Mouse (Mus musculus) C2C12 (cell line): ENCODE measurements around the gene Capza1. TPM values are rescaled to one million over a fixed set of nuclear protein-coding genes. Genes with fewer than 3 reads are reported as not detected.
"Not testable (repeated sequence)": the region's sequence is repeated elsewhere in the genome, so short reads cannot be mapped to it uniquely, and the experiment has no call there.

Experiments used
- H3K27me3 ChIP-seq: one replicate; pipeline ENCODE4 v1.6.1; 2011; ENCODE audit not compliant: control insufficient read depth, insufficient read depth, insufficient read length
- H3K36me3 ChIP-seq: one replicate; pipeline ENCODE4 v1.6.1; 2011; ENCODE audit not compliant: control insufficient read depth, insufficient read depth
- H3K4me3 ChIP-seq: one replicate; pipeline ENCODE4 v1.5.1; 2011; ENCODE audit warnings: mild to moderate bottlenecking, control low read depth; ENCODE audit not compliant: poor library complexity, insufficient read depth, severe bottlenecking
- H3K79me2 ChIP-seq: one replicate; pipeline ENCODE4 v1.6.1; 2011; ENCODE audit not compliant: control insufficient read depth, insufficient read depth
- H3K79me3 ChIP-seq: one replicate; pipeline ENCODE4 v1.6.1; 2011; ENCODE audit warnings: low read depth, control low read depth
- H3ac ChIP-seq: one replicate; pipeline ENCODE3; 2011; ENCODE audit warnings: low read depth; ENCODE audit not compliant: control insufficient read depth, insufficient read length
- CEBPB ChIP-seq: IDR thresholded peaks from one replicate; pipeline ENCODE4 v1.6.1; 2011; ENCODE audit warnings: low read depth, mild to moderate bottlenecking, control low read depth, moderate library complexity
- CTCF ChIP-seq: IDR thresholded peaks from one replicate; pipeline ENCODE4 v1.5.1; 2011; ENCODE audit not compliant: control insufficient read depth, insufficient read depth, insufficient read length
- FOSL1 ChIP-seq: IDR thresholded peaks from one replicate; pipeline ENCODE4 v1.8.0; 2011; ENCODE audit warnings: mild to moderate bottlenecking, low read length; ENCODE audit not compliant: poor library complexity, insufficient read depth, severe bottlenecking
- MAX ChIP-seq: IDR thresholded peaks from one replicate; pipeline ENCODE4 v1.6.1; 2011; ENCODE audit warnings: mild to moderate bottlenecking, control low read depth
- MYOD1 ChIP-seq: IDR thresholded peaks from one replicate; pipeline ENCODE4 v1.6.1; 2011; ENCODE audit warnings: low read depth; ENCODE audit not compliant: control insufficient read depth, insufficient read length
- MYOG ChIP-seq: IDR thresholded peaks from one replicate; pipeline ENCODE4 v1.6.1; 2011; ENCODE audit not compliant: control insufficient read depth, insufficient read length; ENCODE audit errors: extremely low read depth
- USF1 ChIP-seq: IDR thresholded peaks from one replicate; pipeline ENCODE4 v1.6.1; 2011; ENCODE audit warnings: low read depth, mild to moderate bottlenecking, control low read depth, moderate library complexity
- polyA plus RNA-seq: library from polyadenylated mRNA; unstranded; fragments of >200 nt; fragmentation: generic; extraction: Trizol; gene quantifications from one replicate; pipeline ENCODE4 v1.2.1, GENCODE M21; 2012; ENCODE audit warnings: missing spikeins

Capza1 gene
- polyA plus RNA-seq, 1 experiment = 27.9 TPM

- Histone ChIP-seq H3K79me2 (no peaks in the 10 kb centered on the region), H3K36me3 (peaks cover 7% of the 10 kb centered on the region), H3ac (no peak overlapping the region), H3K79me3 (no peaks in the 10 kb centered on the region), H3K4me3 (peak overlapping the region; percentile 71), H3K27me3 (no peaks in the 10 kb centered on the region)
- TF ChIP-seq USF1 (no peak), MYOD1 (no peak), FOSL1 (no peak), MAX (no peak), MYOG (no peak), CTCF (no peak), CEBPB (no peak)
Measured at GRCm38 (mm10) chr3:104818749-104819134, 45.6 kb downstream of the Capza1 start.

DNA sequence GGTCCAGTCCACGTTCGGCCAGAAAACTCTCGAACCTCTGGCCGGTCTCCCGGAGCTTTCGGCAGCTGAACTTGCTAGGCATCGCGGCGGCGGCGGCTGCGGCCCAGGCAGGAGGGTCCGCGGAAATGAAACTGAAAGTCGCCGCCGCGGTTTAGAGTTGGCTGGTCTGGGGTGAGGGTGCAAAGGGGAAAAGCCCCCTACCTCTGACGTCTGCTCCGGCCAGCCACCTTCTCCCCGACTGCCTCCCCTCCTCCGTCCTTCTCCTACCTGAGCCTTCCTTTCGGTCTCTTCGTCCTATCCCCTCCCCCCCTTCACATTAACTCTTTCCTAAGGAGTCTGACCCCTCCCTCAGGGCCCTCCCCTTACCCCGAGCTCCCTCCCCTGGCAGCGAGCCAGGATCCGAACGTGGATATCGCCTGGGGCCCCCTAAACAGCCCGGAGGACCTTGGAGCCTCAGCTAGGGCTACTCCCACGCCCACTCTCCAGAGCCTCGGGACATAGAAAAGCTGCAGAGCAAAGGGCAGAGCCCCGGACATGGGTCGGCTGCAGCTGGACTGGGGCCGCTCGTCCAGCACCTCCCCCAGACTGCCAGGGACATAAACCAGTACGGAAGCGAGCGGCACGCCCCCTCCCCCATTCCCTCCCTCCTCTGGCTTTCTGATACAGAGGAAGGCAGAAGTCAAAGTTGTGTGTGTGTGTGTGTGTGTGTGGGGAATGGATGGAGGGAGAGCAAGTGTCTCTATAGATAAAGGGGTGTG lies 46.1 kb downstream of the Capza1 start, which contains the start of gene Mov10:
Gene Mov10, minus strand, starts transcription at position 573 of the 758 bp plus-strand sequence.
- H3K36me3 ChIP-seq = peaks cover 7% of the 10 kb centered on the region
- no peaks in the 10 kb centered on the region for H3K79me2 ChIP-seq
- H3ac ChIP-seq = peak within 1 kb of the TSS; percentile 93
- H3K27me3 ChIP-seq = no peaks in the 10 kb centered on the region
- H3K4me3 ChIP-seq = peak within 1 kb of the TSS; percentile 71
- H3K79me3 ChIP-seq = no peaks in the 10 kb centered on the region
- no peak for TF ChIP-seq CTCF

GRCm38 (mm10) chr3:104817481-104817990 lies 46.8 kb downstream of the Capza1 start:
- peak overlapping the region; percentile 93 for H3ac ChIP-seq
- peak overlapping the region; percentile 71 for H3K4me3 ChIP-seq
- TF ChIP-seq CEBPB (no peak), FOSL1 (no peak), USF1 (no peak), CTCF (no peak), MYOD1 (no peak), MAX (no peak), MYOG (no peak)
- H3K79me3 ChIP-seq = no peaks in the 10 kb centered on the region
- H3K27me3 ChIP-seq = no peaks in the 10 kb centered on the region
- H3K36me3 ChIP-seq = peaks cover 7% of the 10 kb centered on the region
- no peaks in the 10 kb centered on the region for H3K79me2 ChIP-seq

GRCm38 (mm10) chr3:104816130-104816529 lies 48.2 kb downstream of the Capza1 start:
- no peaks in the 10 kb centered on the region for H3K79me2 ChIP-seq
- H3K27me3 ChIP-seq = no peaks in the 10 kb centered on the region
- no peak overlapping the region for H3K4me3 ChIP-seq
- H3K36me3 ChIP-seq = peaks cover 2% of the 10 kb centered on the region
- no peaks in the 10 kb centered on the region for H3K79me3 ChIP-seq
- H3ac ChIP-seq = no peak overlapping the region
- TF ChIP-seq MAX (no peak), CTCF (no peak), USF1 (no peak), MYOG (no peak)

DNA sequence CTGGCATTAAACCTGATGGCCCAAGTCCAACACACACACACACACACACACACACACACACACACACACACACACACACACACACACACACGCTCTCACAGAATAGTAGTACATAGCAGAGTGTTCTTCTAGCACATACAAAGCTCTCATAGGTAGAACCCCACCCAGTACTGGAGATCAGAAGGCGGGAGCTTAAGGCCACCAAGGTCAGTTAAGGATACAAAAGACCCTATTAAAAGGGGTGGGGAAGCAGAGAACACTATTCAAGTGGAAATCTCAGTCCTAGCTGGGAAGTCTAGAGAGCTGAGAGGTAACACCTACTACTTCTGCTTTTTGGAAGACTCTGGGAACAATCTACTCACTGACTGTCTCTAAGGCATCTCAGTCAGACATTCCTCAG lies 49.0 kb downstream of the Capza1 start:
- Histone ChIP-seq H3K79me3 (no peaks in the 10 kb centered on the region), H3K79me2 (no peaks in the 10 kb centered on the region), H3K27me3 (no peaks in the 10 kb centered on the region), H3K36me3 (no peaks in the 10 kb centered on the region), H3ac (no peak overlapping the region), H3K4me3 (no peak overlapping the region)
- TF ChIP-seq USF1 = no peak
- TF ChIP-seq MYOG = no peak
- TF ChIP-seq MAX = no peak
- TF ChIP-seq MYOD1 = no peak
- TF ChIP-seq FOSL1 = no peak

- H3K79me3 ChIP-seq = no peaks in the 10 kb centered on the region
- no peak overlapping the region for H3K4me3 ChIP-seq
- no peaks in the 10 kb centered on the region for H3K79me2 ChIP-seq
- H3K27me3 ChIP-seq = no peaks in the 10 kb centered on the region
- no peaks in the 10 kb centered on the region for H3K36me3 ChIP-seq
- no peak overlapping the region for H3ac ChIP-seq
- TF ChIP-seq MYOD1 = no peak
- TF ChIP-seq MYOG = no peak
- no peak for TF ChIP-seq MAX
- no peak for TF ChIP-seq FOSL1
- no peak for TF ChIP-seq CTCF
- TF ChIP-seq CEBPB = no peak
- TF ChIP-seq USF1 = no peak
Measured at GRCm38 (mm10) chr3:104814746-104815145, 49.6 kb downstream of the Capza1 start.

GRCm38 (mm10) chr3:104813227-104813626 lies 51.1 kb downstream of the Capza1 start:
- H3ac ChIP-seq, H3K36me3 ChIP-seq, H3K79me3 ChIP-seq, H3K4me3 ChIP-seq, H3K27me3 ChIP-seq, H3K79me2 ChIP-seq: not testable (repeated sequence)
